Mouse (Mus musculus) T-helper 17 cell (primary cell): Measurements from ENCODE around the gene Urb2.

Source experiments
- in situ Hi-C, 2 experiments: fragments of 300-600 bp; cut with MboI, MseI; formaldehyde crosslinking; loops; 1 replicate in 1 of 2; 2 replicates in 1 of 2; pipeline ENCODE4 v1.15.1; 2025; ENCODE audit warnings: high pct_unique_total_duplicates in 2 of 2

The Urb2 gene

GRCm38 (mm10) chr8:124021237-124022227 is at the start of gene Urb2, which contains the start of gene Taf5l:
Gene Urb2 (plus strand): TSS chr8:124021508.
Gene Taf5l (minus strand): TSS chr8:124021397.
- in situ Hi-C loops = no loop called here

DNA sequence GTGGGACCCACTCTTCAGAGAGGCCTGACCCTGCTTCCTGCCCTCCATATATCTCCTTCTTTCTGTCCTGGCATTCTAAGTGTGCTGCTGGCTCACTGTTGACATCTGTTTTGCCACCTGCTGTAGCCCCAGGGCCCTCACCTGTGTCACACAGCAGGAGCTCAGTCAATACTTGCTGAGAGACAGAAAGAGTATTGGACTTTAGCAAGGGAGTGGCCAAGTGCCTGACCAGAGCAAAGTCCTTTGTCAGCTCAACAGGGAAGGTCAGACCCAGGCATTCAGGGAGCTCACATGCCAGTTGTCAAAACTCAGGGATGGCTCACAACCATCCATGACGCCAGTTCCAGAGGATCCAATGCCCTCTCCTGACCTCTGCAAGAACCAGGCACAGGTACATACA is 47.8 kb upstream of the Urb2 start:
- in situ Hi-C loops = loop anchor here in 1 of 2 experiments (10.0 kb wide), 1 partner anchor 1389 kb away; no protein-coding TSS in a partner anchor

GRCm38 (mm10) chr8:123977499-123977898 is 43.8 kb upstream of the Urb2 start:
- in situ Hi-C loops = loop anchor here in 1 of 2 experiments (10.0 kb wide), 1 partner anchor 1393 kb away; no protein-coding TSS in a partner anchor

DNA sequence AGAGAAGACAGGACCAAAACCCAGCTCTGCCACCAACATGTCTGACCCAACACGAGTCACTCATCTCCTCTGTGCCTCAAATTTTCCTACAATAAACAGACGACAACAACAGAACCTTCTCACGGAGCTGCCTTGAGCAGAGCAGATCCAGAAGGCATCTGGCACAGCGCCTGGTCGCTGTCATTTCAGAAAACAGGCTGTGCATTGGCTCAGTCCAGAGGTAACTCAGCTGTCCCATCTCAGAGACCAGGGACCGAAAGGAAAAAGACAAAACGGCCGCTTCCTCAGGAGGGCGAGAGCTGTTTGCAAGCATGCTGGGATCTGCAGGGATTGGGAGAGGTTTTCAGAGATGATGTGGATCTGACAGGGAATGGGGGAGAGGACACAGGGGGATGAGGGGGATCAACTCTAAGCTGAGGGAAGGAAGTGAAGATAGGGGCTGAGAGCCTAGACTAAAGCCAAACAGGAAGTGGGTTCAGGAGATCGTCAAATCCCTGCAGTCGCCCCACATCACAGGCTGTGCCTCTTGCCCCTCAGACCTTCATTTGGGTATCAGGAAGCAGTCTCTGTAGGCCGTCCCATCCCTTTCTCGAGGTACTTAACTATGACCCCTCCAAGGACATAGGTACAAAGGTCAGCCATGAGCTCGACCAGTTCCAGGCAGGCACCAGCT is 43.0 kb upstream of the Urb2 start:
- in situ Hi-C loops = loop anchor here in 1 of 2 experiments (10.0 kb wide), 1 partner anchor 1394 kb away; no protein-coding TSS in a partner anchor

DNA sequence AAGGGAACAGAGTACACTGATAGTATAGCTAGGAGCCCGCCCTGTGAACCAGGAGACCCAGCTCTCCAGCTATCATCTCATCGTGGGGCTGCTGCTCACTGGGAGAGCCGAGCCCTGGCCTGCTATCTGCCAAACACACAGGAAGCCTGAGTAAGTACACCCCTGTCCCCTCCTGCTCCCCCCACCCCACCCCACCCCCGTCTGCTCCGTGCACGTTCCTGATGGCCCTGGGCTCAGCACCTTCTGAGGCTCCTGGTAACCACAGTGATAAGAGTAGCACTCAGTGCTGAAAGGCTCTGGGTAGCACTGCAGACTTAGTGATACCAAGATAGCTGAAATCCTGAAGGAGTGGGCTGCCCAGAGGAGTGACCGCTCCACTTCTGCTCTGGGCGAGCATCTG is 42.4 kb upstream of the Urb2 start:
- in situ Hi-C loops = loop anchor here in 1 of 2 experiments (10.0 kb wide), 1 partner anchor 1394 kb away; no protein-coding TSS in a partner anchor

DNA sequence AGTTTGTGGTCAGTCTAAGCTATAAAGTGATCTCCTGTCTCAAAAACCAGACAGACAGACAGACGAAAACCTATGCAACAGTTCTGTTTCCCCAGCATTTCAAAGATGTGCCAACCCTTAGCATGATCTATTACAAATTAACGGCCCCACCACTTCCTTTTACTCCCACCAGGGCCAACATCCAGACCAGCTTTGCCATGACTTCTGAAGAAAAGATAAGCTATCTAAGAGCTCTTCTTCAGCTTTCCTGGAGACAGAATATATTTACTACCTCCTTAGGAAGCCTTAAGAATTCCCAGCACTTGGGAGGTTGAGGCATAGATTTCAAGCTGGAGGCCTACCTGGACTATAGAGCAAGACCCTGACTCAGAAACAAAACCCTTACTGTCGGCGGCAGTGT is 41.1 kb upstream of the Urb2 start:
- in situ Hi-C loops = no loop called here

- in situ Hi-C loops = no loop called here
These were observed 39.6 kb upstream of the Urb2 start for GRCm38 (mm10) chr8:123981674-123982073.

- in situ Hi-C loops = no loop called here
These were observed 39.0 kb upstream of the Urb2 start for GRCm38 (mm10) chr8:123982291-123982793.

DNA sequence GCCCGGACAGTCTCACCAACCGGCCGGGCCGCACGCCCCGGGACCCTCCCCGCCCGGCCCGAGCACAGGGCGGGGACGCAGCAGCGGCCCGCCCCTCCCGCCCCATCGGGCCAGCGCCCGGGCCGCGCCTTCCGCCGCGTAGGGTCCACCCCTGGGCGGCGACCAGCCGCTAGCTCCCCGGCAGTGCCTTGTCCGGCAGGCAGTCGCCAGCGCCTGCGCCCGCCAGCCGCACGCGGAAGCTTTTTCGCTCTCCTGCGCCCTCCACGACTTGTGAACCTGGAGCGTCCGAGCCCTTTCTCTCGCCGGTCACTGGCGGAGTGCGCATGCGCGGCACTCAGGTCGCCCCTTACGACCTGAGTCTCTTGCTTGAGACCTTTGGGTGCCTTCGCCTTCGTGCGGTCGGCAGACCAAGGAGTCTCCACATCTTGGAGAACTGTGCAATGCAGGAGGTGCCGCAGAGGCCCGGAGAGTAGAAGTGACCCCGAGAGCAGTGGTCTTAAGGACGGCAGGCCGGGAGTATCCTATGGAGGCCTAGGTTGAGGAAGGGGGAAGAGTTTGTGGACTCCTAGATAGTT is 38.4 kb upstream of the Urb2 start, which contains the start of gene Abcb10:
Abcb10 (minus strand) TSS at position 297 of the 575 bp plus-strand sequence.
- in situ Hi-C loops = no loop called here

- in situ Hi-C loops = no loop called here
These were observed 32.7 kb upstream of the Urb2 start for GRCm38 (mm10) chr8:123988605-123989038.

DNA sequence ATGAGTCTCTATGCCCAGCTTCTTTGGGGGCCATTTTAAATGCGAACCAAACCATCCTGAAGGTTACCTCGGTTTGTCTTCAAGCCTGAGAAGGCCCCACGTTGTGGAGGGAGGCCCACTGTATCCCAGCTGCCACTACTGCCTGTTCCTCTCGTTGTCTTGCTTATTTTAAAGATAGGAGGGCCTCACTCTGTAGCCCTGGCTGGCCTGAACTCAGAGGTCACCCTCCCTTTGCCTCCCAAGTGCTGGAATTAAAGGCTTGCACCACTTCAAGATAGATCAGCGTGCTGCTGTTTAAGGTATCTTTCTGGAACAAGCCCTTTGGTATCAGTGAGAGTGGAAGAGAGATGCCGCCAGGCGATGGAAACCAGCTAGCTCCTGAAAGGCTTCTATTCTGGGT is 32.2 kb upstream of the Urb2 start:
- in situ Hi-C loops = no loop called here

DNA sequence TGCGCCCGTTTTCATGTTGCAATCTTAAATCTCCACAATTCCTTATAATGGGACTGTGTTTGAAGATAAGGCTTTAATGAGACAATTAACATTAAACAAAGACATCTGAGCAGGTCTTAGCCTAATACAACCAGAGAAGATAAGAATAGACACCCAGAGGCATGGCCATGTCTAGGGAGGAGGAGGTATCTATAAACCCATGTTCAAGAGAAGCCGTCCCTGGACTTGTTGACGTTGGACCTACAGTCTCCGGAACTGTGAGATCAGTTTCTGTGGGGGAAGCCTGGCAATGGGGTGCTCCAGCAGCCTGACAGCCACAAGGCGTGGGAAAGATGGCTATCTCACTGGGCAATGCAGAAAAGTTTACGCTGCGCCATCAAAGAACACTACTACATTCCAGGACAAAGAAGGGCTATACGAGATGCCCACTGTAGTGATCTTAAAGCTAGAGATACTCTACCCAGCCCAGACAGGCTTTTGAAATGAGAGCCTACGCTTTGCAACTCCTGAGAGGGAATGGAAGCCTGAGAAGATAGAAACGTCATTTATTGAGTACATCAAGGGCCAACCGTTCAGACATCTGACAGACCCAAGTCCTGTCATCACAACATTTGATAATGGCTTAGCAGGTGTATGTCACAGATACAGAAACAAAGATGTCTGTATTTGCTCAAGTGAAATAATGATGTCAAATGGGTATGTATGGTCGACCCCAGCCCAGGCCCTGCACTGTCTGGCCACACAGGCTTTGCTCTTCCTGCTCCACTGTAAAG is 30.8 kb upstream of the Urb2 start:
- in situ Hi-C loops = no loop called here

DNA sequence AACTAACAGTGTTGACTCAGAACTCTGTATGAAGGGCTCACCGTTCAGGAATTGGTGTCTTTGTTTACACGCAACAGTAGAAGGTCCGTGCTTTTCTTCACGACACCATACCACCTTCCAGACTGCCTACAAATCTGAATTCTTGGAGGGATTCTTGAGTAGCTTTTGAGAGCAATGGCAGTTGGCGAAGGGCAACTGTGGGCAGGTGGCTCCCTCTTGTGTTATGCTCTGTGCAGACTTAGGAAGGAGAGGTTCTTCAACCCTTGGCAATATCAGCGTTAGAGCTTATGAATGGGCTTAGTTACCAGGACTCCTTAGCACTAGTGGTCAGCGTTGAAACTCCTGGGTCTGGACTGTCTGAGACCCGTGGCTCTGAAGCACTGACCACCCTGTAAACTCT is 28.7 kb upstream of the Urb2 start:
- in situ Hi-C loops = no loop called here

DNA sequence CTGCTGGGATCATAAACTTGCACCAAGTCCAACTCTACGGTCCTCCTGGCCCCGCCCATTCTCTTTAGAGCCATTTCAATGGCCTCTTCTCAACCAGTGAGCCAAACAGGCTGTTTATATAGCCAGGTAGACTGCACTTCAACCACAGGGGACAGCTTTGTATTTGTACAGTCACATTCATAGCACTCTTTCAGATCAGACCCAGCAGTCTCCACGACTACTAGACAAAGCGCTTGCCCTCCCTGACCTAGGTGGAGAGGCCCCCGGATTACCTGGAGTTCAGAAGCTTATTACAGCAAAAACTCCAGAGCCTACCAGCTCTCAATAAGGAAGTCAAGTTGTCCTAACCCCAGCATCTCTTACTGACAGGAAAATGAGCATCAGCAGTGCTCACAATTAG is 27.7 kb upstream of the Urb2 start:
- in situ Hi-C loops = no loop called here

DNA sequence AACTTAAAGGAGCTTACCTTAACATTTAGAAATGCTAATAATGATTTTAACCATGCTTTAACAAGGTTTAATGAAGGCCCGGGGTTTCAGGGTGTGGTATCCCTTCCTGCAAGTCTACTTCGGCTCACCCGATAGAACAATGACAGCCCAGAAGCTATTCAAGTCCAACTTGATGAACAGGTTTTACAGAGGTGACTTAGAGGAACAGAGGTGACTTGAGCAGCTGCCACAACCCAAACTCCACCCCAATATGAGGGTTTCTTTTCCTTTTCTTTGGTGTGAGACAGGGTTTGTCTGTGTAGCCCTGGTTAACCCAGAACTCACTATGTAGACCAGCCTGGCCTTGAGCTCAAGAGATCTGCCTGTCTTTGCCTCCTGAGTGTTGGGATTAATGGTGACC is 27.3 kb upstream of the Urb2 start:
- in situ Hi-C loops = no loop called here

GRCm38 (mm10) chr8:123999568-123999967 is 21.7 kb upstream of the Urb2 start:
- in situ Hi-C loops = no loop called here

- in situ Hi-C loops = loop anchor here in 1 of 2 experiments (10.0 kb wide), 1 partner anchor 1402 kb away; no protein-coding TSS in a partner anchor
These were observed 18.7 kb upstream of the Urb2 start for GRCm38 (mm10) chr8:124002546-124003108.

- in situ Hi-C loops = loop anchor here in 1 of 2 experiments (10.0 kb wide), 1 partner anchor 1397 kb away; no protein-coding TSS in a partner anchor
These were observed 13.5 kb upstream of the Urb2 start for GRCm38 (mm10) chr8:124007829-124008228.

DNA sequence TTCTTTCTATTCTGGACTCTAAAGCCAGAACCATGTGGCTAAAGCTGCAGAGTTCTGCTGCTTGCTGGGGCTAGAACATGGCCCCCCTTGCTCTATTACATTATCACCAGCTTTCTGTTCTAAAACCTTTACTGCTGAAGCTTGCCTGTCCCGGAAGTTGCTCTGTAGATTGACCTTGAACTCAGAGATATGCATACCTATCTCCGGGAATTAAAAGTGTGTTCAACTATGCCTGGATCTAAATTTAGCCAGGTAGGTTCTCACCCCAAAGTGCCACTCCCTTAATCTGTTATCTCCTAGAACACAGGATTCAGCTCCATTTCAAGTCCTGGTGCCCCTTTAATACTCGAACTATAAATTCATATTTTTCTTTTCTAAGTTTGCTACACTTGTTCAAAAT is 9.7 kb upstream of the Urb2 start:
- in situ Hi-C loops = no loop called here

DNA sequence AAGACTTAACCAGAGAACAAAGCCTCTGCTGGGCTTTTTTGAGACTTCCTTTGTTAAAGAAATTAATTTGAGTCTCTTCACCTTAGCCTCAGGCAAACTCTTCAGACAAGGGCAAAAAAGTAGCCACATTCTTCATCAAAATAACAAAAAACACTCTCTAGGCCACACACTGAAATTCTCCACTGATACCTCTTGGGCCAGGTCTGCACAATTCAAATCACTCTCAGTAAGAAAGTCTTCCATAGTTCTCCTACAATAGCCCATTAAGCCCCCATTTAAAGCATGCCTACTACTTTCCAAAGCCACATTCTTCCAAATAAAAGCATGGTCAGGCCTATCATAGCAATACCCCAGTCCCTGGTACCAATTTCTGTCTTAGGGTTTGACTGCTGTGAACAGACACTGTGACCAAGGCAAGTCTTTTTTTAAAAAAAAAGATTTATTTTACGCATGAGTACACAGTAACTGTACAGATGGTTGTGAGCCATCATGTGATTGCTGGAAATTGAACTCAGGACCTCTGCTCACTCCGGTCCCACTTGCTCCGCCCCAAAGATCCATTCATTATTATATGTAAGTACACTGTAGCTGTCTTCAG is 9.2 kb upstream of the Urb2 start:
- in situ Hi-C loops = no loop called here
